Mouse (Mus musculus): ENCODE results near the gene Otulinl. TPM values are rescaled to one million over a fixed set of nuclear protein-coding genes. Genes with fewer than 3 reads are reported as not detected.

The Otulinl gene
- polyA plus RNA-seq, 1 experiment from 2014 or later: 9.1 TPM

DNA sequence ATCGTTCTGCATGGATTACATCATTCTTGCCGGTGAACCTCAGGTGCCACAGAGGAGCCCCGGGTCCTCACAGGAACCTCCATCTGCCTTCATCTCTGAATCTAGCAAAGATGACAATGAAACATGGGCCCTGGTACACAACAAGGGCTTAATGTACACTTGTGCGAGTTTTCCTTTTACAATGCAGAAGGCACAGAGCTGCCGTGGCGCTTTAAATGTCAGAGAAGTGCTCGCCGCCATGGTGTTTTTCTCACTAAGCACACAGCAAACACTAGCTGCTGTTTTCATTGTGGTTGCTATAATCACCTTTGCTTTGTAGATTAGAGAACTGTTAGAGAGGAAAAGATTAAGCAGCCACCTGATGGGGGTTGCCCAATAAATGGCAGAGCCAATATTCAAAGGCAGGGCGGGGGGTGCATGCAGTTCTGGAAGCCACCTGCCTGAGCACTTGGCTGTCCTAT, 13.3 kb downstream of the Otulinl start:
- Histone ChIP-seq H3K9me3 (ENCODE audit: control insufficient read depth, low read length) (no peaks in the 10 kb centered on the region), H3K27me3 (ENCODE audit: control insufficient read depth, insufficient read depth, low read length) (no peaks in the 10 kb centered on the region), H3K9ac (ENCODE audit: low read length) (no peak overlapping the region), H3K4me2 (ENCODE audit: low read depth, severe bottlenecking) (no peak overlapping the region), H3K4me3 (ENCODE audit: low read depth, low read length) (no peak overlapping the region), H3K27ac (replicated peaks; ENCODE audit: low read depth, low read length) (no peak overlapping the region), H3K4me1 (ENCODE audit: control insufficient read depth, insufficient read depth, low read length) (0 out of 2 replicates have a peak, but pooled peaks cover 2% of the 10 kb centered on the region), H3K36me3 (ENCODE audit: control insufficient read depth, insufficient read depth, low read length) (no peaks in the 10 kb centered on the region)
- WGBS: 79% methylated on average over 9 of the region's 9 CpGs
- no peak for DNase-seq (ENCODE audit: low spot score)
- no peak for ATAC-seq (ENCODE audit: insufficient number of reproducible peaks, low FRiP score, low TSS enrichment, low read depth)

DNA sequence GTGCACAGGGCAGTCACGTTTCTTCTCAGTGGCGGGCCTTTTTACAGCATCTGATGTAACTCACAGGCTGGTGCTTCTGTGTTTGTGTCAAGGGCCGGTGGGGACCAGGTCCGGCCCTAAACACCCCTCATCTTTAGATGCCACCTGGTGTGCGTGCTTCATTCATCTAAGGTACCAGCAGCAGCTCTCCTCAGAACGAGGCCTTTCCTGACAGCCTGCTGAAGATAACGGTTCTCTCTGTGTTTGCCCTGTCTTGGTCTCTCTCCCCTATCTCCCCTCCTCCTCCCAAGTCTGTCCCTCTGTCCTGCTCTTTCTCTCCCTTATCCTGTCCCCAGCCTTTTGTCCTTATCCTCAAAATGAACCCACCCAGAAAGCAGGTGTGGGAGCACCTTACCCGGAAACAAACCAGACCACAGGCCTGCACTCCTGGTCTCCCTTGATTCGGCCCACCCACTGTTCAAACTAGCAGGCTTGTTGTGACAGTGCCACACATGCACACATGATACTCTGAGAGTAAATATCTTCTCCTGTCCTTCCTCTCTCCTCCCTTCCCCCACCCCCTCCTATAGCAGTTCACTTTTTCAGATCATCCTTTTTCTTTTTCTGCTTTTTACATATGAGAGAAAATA, 14.4 kb downstream of the Otulinl start:
- WGBS: 70% methylated on average over 9 of the region's 9 CpGs
- Histone ChIP-seq H3K4me3 (ENCODE audit: low read depth, low read length) (no peak overlapping the region), H3K9me3 (ENCODE audit: control insufficient read depth, low read length) (no peaks in the 10 kb centered on the region), H3K9ac (ENCODE audit: low read length) (no peak overlapping the region), H3K4me1 (ENCODE audit: control insufficient read depth, insufficient read depth, low read length) (0 out of 2 replicates have a peak, but pooled peaks cover 2% of the 10 kb centered on the region), H3K4me2 (ENCODE audit: low read depth, severe bottlenecking) (no peak overlapping the region), H3K27me3 (ENCODE audit: control insufficient read depth, insufficient read depth, low read length) (no peaks in the 10 kb centered on the region), H3K27ac (replicated peaks; ENCODE audit: low read depth, low read length) (no peak overlapping the region), H3K36me3 (ENCODE audit: control insufficient read depth, insufficient read depth, low read length) (no peaks in the 10 kb centered on the region)
- no peak for DNase-seq (ENCODE audit: low spot score)
- ATAC-seq (ENCODE audit: insufficient number of reproducible peaks, low FRiP score, low TSS enrichment, low read depth): no peak

DNA sequence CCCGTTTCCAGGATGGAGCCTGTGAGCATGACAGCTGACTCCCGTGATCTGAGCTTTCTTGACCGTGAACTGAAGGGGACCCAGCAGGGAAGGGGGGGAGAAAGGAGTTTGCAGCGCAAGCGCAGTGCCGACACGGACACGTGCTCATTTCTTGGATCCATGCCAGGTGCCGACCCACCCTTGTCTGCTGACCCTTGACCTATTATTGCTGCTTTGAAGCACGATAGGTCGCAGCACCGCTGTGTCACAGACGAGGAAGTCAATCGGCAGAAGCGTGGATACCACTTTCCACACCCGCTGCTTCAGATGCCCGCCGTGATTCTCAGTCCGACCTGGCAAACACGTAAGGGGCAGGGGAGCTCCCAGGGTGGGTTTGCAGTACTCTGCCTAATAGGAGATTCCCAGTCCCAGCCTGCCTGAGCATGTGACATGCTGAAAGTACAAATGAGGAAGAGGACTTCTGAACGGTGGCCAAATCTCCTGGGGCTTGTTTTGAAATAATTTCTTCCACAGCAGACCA, 15.9 kb downstream of the Otulinl start:
- ATAC-seq (ENCODE audit: insufficient number of reproducible peaks, low FRiP score, low TSS enrichment, low read depth) (no peak), DNase-seq (ENCODE audit: low spot score) (no peak)
- Histone ChIP-seq H3K36me3 (ENCODE audit: control insufficient read depth, insufficient read depth, low read length) (no peaks in the 10 kb centered on the region), H3K27me3 (ENCODE audit: control insufficient read depth, insufficient read depth, low read length) (no peaks in the 10 kb centered on the region), H3K4me1 (ENCODE audit: control insufficient read depth, insufficient read depth, low read length) (0 out of 2 replicates have a peak, but pooled peaks cover 2% of the 10 kb centered on the region), H3K4me2 (ENCODE audit: low read depth, severe bottlenecking) (no peak overlapping the region), H3K9ac (ENCODE audit: low read length) (no peak overlapping the region), H3K27ac (replicated peaks; ENCODE audit: low read depth, low read length) (no peak overlapping the region), H3K4me3 (ENCODE audit: low read depth, low read length) (no peak overlapping the region), H3K9me3 (ENCODE audit: control insufficient read depth, low read length) (no peaks in the 10 kb centered on the region)
- 64% methylated on average over 21 of the region's 21 CpGs for WGBS

DNA sequence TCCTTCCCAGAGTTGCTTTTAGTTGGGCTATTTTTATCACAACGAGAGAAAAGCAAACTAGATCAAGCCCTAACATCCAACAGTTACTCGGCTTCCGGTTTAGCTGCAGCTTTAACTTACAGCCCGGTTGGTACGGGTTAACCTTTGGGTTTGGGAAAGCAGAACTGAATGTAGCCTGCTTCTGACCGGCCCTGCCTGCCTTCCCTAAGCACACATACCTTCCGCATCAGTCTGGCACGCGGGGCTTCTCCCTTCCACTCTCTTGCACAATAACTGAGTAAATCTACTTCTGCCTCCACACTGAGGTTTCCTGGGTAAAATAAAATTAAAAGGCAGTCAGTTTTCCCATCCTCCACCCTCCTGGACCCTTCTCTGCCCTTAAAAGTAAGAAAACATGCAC, 17.3 kb downstream of the Otulinl start:
- Histone ChIP-seq H3K36me3 (ENCODE audit: control insufficient read depth, insufficient read depth, low read length) (no peaks in the 10 kb centered on the region), H3K9ac (ENCODE audit: low read length) (no peak overlapping the region), H3K4me3 (ENCODE audit: low read depth, low read length) (no peak overlapping the region), H3K4me2 (ENCODE audit: low read depth, severe bottlenecking) (no peak overlapping the region), H3K9me3 (ENCODE audit: control insufficient read depth, low read length) (no peaks in the 10 kb centered on the region), H3K27me3 (ENCODE audit: control insufficient read depth, insufficient read depth, low read length) (no peaks in the 10 kb centered on the region), H3K4me1 (ENCODE audit: control insufficient read depth, insufficient read depth, low read length) (0 out of 2 replicates have a peak, but pooled peaks cover 2% of the 10 kb centered on the region), H3K27ac (replicated peaks; ENCODE audit: low read depth, low read length) (no peak overlapping the region)
- DNase-seq (ENCODE audit: low spot score): no peak
- no peak for ATAC-seq (ENCODE audit: insufficient number of reproducible peaks, low FRiP score, low TSS enrichment, low read depth)
- 94% methylated on average over 9 of the region's 9 CpGs for WGBS

DNA sequence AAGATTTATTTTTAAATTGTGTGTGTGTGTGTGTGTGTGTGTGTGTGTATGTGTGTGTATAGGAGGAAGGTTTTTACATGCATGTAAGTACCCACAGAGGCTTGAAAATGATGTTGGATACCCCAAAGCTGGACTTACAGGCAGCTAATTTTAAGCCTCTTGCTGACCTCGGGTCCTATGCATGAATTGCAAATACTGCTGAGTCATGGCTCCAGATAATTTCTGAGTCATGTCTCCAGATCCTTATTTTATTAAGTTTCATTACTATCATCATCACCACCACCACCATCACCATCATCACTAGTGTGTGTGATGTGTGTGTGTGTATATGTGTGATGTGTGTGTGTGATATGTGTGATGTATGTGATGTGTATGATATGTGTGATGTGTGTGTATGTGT, 18.7 kb downstream of the Otulinl start:
- no peak for DNase-seq (ENCODE audit: low spot score)
- WGBS: 73% methylated on average over 1 of the region's 1 CpGs

DNA sequence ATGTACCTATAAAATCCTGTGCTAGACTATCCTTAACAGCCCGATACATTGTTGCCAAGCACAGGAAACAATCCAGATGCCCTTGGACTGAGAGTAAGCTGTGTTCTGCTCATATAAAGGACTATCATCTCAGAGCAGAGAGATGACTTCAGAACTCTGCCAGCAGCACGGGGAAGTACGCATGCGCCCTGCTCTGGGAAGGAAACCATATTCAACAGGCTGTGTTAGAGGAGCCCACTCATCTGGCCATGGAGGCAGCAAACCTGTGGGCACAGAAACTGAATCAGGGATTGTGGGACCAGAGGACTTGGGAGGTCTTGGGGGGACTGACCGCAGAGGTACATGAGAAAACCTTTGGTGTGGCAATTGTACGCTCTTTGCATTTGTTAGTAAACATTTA, 19.7 kb downstream of the Otulinl start:
- no peak overlapping the region for H3K9ac ChIP-seq (ENCODE audit: low read length)
- DNase-seq (ENCODE audit: low spot score): no peak
- no peak overlapping the region for H3K27ac ChIP-seq (replicated peaks; ENCODE audit: low read depth, low read length)
- no peak overlapping the region for H3K4me3 ChIP-seq (ENCODE audit: low read depth, low read length)
- WGBS: 90% methylated on average over 6 of the region's 6 CpGs
- H3K27me3 ChIP-seq (ENCODE audit: control insufficient read depth, insufficient read depth, low read length): no peaks in the 10 kb centered on the region
- H3K9me3 ChIP-seq (ENCODE audit: control insufficient read depth, low read length): no peaks in the 10 kb centered on the region
- no peak overlapping the region for H3K4me2 ChIP-seq (ENCODE audit: low read depth, severe bottlenecking)
- H3K4me1 ChIP-seq (ENCODE audit: control insufficient read depth, insufficient read depth, low read length): 0 out of 2 replicates have a peak, but pooled peaks cover 2% of the 10 kb centered on the region
- H3K36me3 ChIP-seq (ENCODE audit: control insufficient read depth, insufficient read depth, low read length): no peaks in the 10 kb centered on the region
- no peak for ATAC-seq (ENCODE audit: insufficient number of reproducible peaks, low FRiP score, low TSS enrichment, low read depth)

More for the DNA sequence above, 18.7 kb downstream of the Otulinl start:
- Histone ChIP-seq H3K27ac (replicated peaks; ENCODE audit: low read depth, low read length) (no peak overlapping the region), H3K4me2 (ENCODE audit: low read depth, severe bottlenecking) (no peak overlapping the region), H3K27me3 (ENCODE audit: control insufficient read depth, insufficient read depth, low read length) (no peaks in the 10 kb centered on the region), H3K36me3 (ENCODE audit: control insufficient read depth, insufficient read depth, low read length) (no peaks in the 10 kb centered on the region), H3K9ac (ENCODE audit: low read length) (no peak overlapping the region), H3K4me3 (ENCODE audit: low read depth, low read length) (no peak overlapping the region), H3K4me1 (ENCODE audit: control insufficient read depth, insufficient read depth, low read length) (0 out of 2 replicates have a peak, but pooled peaks cover 2% of the 10 kb centered on the region), H3K9me3 (ENCODE audit: control insufficient read depth, low read length) (no peaks in the 10 kb centered on the region)
- no peak for ATAC-seq (ENCODE audit: insufficient number of reproducible peaks, low FRiP score, low TSS enrichment, low read depth)

DNA sequence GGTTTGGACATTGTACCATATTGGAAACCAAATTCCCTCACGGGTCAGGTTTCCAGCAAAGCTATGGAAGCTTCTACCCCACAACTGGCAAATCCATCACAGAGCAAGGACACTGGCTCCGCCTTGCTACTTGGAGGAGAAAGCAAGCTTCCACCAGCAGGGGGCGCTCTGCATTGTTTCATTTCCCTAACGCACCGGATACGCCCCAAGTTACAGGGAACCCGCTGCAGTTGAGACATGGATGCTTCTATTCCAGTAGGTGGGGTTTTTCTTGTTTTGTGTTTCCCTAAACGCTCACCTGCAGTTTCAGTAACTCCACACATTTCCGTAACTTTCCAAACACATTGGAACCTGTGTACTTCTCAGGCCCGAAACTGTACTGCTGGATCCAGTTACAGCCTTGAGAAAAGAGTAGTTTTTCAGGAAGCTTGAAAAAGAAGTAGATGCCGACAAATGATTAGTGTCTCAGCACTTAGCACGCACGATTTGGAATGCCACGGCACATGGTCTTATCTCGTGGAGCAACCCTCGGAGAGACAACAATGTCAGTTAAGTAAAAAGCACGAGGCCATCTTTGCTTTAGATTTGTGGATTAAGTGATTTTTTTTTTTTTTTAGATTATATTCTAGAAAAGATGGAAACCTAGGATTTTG, 21.7 kb downstream of the Otulinl start:
- Histone ChIP-seq H3K27ac (replicated peaks; ENCODE audit: low read depth, low read length) (no peak overlapping the region), H3K4me2 (ENCODE audit: low read depth, severe bottlenecking) (no peak overlapping the region), H3K9me3 (ENCODE audit: control insufficient read depth, low read length) (no peaks in the 10 kb centered on the region), H3K27me3 (ENCODE audit: control insufficient read depth, insufficient read depth, low read length) (no peaks in the 10 kb centered on the region), H3K36me3 (ENCODE audit: control insufficient read depth, insufficient read depth, low read length) (no peaks in the 10 kb centered on the region), H3K4me3 (ENCODE audit: low read depth, low read length) (no peak overlapping the region), H3K9ac (ENCODE audit: low read length) (no peak overlapping the region), H3K4me1 (ENCODE audit: control insufficient read depth, insufficient read depth, low read length) (no peaks in the 10 kb centered on the region)
- 47% methylated on average over 17 of the region's 17 CpGs for WGBS
- peak; percentile 95 for DNase-seq (ENCODE audit: low spot score)
- ATAC-seq (ENCODE audit: insufficient number of reproducible peaks, low FRiP score, low TSS enrichment, low read depth): peak; percentile 65; the same call in 1 of the 2 replicates

DNA sequence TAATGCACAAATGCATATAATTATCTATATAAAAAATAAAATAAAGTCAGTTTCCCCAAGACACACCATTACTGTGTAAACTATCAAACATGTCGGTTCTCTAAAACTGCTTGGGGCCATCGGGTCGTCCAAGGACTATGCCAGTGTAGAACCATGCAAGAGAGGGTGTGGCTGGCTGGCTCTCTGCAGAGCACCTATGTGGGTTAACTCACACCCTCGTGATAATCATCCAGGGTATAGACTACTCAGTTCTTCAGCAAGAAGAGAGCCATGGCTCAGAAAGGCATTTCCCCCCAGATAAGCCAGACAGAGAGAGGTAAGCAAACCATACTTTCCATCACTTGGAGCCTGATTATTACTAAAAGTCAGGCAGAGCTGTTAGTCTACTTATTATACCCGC, 22.2 kb downstream of the Otulinl start:
- no peak overlapping the region for H3K9ac ChIP-seq (ENCODE audit: low read length)
- no peaks in the 10 kb centered on the region for H3K36me3 ChIP-seq (ENCODE audit: control insufficient read depth, insufficient read depth, low read length)
- WGBS: 84% methylated on average over 5 of the region's 5 CpGs
- H3K4me3 ChIP-seq (ENCODE audit: low read depth, low read length): no peak overlapping the region
- H3K4me2 ChIP-seq (ENCODE audit: low read depth, severe bottlenecking): no peak overlapping the region
- no peaks in the 10 kb centered on the region for H3K27me3 ChIP-seq (ENCODE audit: control insufficient read depth, insufficient read depth, low read length)
- no peak for ATAC-seq (ENCODE audit: insufficient number of reproducible peaks, low FRiP score, low TSS enrichment, low read depth)
- H3K4me1 ChIP-seq (ENCODE audit: control insufficient read depth, insufficient read depth, low read length): no peaks in the 10 kb centered on the region
- H3K9me3 ChIP-seq (ENCODE audit: control insufficient read depth, low read length): no peaks in the 10 kb centered on the region
- no peak for DNase-seq (ENCODE audit: low spot score)
- no peak overlapping the region for H3K27ac ChIP-seq (replicated peaks; ENCODE audit: low read depth, low read length)

Data from limb, embryonic 11.5 days (tissue).